Mouse (Mus musculus) embryo, embryonic 11 days (tissue): ENCODE results near the gene Rsad1.
A peak's percentile ranks its signal among the peaks of the same experiment; 100 is the strongest.

Experiments
- DNase-seq: peaks from one replicate; pipeline ENCODE4 v3.0.0-alpha.2; 2015

The Rsad1 gene

DNA sequence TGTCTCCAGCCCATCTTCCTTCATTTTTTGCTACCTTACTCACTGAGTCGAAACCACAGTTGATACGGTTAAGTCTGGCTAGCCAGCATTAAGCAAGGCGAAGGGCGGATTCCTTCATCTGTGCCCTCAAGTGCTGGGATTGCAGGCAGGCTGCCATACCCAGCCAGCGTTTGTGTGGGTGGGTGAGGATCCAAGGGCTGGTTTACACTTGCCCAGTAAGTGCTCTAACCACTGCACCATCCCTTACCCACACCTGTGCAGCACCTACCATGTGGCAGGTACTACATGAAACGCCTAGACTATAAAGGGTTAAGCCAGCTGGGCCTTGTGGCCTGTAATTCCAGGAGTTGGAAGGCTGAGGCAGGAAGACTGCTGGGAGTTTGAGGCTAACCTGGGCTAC, 1.8 kb downstream of the Rsad1 start:
- DNase-seq = no peak

DNA sequence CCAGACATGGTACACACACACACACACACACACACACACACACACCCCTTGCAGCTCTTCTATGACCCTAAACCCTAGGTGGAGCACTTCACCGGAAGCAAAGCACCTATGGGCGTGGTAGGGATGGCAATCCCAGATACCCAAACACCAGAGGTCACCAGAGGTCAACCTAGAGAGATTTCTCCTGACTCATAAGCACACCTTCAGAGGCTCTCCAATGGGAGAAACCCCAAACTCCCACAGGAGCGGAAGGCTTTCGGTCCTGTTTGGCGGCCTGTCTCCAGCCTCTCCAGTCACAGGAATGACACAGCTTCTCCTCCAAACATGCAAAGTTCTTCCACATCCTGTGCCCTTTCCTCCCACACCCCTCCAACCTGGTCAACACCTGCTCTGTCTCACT, 2.7 kb downstream of the Rsad1 start:
- DNase-seq = no peak

DNA sequence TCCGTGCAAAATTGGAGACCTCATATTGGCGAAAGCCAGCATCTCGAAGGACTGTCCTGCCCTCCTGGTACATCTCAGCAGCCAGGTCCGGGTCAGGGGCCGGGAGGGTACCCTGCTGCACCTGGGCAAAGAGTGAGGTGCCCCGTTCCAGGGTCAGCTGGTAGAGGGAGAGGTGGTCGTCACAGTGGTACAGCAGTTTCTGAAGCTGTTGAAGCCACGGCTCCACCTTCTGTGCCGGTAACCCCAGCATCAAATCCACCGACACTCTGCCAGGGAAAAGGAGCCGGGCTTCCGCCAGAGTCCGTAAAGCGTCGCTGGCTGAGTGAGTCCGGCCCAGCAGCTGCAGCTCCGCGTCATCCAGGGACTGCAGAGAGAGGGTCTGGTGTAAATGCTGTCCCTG, 4.6 kb downstream of the Rsad1 start:
- DNase-seq = peak; percentile 41

DNA sequence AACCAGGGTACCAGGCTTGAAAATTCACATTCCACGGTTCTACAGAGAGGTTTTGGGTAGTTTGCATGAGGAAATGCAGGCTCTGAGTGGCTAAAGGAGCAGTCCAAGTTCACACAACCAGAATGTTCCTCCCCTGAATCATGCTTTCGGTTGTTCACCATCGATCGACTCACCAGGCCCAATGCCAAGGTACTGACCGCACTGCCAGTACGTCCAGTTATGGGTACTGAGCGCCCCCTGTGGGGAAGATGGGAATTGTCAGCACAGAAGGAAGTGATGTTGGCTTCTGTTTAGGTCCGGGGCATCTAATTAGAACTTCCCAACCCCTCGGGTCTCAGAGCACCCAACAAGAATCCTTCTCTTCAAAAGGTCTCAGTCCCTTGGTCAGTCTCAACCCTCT, 5.1 kb downstream of the Rsad1 start:
- DNase-seq = peak; percentile 77

DNA sequence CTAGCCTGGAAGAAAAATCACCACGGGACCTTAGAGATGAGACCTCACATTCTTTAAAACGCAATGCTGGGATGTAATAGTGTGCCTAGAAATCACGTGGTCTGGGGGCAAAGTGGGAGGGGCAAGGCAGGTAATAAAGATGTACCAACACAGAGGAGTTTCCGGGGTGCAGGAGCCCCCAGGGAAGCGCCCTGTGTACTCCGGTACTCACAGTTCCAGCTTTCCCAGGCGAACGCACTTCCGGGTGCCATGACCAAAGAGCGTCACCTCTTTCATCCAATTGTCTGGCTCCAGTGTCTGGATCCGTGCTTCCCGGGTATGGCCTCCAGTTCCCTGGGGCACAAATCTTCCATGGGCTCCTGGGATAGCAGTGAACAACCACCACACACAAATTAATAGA, 5.7 kb downstream of the Rsad1 start:
- no peak for DNase-seq

DNA sequence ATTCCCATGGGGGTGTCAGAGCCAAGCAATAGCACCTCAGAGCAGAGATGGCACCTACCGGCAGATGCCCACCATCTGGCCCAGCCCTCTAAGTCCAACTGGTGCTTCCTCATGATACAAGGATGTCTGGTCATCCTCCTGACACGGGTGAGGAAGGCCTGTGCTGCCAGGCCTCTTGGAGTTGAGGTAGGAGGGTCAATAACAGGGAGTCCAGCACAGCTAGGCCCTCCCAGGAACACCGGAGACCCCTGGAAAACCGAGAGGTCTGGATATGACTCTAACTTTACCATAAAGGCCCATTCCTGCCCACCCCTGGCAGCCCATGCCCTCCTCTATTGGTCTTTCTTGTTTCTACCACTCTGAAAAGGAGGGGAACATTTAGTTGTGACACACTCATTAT, 6.7 kb downstream of the Rsad1 start:
- no peak for DNase-seq

DNA sequence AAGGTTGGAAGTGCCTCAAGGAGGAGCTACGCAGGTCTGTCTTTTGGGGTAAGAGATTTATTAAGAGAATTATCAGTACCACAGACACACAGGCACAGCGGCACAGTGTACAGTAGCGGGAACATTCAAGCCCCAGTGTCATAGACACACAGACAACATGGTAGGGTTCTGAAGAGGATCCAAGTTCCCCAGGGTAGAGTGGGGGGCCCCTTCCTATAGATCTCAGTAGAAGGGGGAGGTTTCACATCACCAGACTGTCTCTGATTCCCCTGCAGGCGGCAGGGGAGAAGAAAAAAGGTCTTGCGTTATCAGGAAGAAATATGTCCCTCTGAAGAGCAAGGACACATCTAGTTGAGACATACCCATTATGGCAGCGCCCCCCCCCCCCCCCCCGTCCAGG, 9.3 kb downstream of the Rsad1 start:
- DNase-seq = no peak

DNA sequence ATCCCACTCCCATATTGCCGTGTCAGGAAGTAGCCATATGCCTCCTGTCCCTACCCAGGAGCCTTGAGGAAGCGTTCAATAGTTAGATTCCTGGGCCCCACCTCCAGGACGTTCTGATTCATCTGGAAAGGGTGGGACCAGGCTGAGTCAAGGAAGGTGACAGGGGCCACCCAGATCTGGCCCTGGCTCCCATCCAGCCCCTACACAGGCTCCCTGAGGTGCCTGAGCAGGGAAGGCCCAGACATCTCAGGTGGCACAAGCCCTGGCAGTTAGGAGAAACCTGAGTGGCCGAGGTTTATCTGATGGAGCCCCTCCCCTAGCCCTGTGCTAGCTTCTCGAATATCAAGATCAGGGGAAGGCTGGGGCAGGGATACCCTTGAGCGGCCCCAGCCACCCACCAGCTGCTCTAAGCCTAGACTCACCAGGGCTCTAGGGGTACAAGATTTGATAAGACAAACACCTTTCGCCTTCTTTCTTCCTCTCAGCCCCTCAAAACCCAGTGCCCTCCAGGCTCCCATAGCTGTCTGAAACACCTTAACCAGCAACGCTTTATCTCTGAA, 10.2 kb downstream of the Rsad1 start:
- no peak for DNase-seq

DNA sequence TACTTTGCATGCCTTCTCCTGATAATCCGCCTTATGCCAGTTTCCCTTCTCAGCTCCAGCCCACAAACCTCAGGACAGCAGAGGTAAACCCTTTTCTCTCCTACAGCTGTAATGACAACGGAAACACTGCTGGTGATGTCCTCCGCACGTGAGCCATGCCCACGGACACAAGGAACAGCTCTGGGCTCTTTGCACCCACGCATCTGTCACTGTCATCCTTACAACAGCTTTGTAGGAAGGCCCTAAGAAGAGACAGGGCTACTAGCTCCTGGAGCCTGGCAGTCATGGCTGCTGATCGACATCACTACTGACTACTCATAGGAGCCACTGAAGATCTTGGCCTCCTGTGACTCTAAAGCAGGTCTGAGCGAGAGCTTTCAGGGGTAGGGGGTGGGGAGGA, 15.9 kb downstream of the Rsad1 start:
- DNase-seq = no peak

DNA sequence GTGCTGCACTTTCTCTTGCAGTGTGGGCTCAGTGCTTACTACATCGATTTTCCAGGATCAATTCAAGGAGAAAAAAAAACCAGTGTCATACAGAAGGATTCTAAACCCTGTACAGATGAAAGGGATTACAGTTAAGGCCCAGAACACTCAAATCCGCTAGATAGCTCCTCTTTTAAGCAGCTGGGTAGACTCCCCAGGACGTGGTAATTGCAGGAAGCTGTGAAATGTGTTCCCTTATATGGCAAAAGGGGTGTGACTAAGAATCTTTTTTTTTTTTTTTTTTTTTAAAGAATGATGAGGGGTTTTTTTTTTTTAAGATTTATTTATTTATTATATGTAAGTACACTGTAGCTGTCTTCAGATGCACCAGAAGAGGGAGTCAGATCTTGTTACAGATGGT, 20.2 kb downstream of the Rsad1 start:
- DNase-seq = no peak

DNA sequence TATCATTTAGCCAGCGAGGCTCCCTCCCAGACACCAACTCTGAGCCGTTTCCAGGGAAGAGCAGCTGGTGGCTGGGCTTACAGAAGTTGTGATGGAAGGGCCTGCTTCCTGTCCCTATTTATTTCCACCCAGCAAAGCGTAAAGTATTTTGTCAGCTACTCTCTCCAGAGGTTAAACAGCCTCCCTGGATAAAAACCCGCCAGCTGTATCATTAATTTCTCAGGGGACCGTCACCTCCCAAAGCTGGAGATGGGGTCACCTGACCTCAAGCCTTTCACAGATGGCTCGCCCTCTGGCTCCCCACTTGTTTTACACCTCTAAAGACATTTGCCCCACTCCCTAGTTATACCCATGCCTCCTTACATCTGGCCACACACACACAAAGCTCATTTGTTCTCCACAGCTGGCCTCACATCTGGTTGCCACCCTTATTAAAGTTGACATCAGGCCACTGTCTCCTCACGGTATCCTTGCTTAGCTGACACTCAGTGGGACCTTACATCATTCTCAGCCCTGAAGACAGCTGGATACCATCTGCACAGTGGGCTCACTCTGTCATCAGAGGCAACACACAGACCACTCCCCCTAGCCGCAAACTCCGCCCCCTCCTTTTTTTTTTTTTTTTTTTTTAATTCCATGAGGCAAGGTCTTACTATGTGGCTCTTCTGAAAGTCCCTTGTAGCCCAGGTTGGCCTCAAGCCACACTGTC, 22.7 kb downstream of the Rsad1 start:
- peak; percentile 63 for DNase-seq

DNA sequence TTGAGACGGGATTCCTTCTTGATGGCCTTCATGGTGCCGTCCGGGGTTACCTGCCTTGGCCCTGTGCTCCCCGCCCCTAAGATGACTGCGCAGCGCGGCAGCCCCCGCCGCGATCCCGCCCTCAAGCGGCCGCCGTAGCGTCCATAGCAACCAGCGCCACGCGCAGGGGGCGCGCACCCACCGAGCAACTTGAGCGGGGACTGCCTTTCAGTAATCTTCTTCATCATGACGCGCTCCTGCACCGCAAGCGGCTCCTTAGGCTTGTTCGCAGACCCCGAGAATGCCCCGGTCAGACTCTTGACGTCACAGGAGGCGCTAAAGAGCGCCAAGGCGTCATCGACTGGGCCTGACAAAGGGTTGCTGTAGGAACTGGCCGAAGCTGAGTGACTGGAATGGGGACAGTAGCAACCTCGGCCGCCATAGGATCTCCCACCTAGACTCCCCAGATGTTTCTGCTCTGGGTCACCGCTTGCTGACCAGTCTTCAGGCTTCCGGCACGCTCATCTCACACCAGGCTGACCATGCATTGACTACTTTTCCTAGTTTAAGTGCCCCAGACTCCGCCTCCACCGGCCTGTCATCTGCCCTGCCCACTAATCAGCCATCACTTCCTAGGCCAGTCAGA, 27.7 kb downstream of the Rsad1 start, which contains the start of gene Mycbpap:
TSS of gene Mycbpap (minus strand) at position 524 of the 625 bp plus-strand sequence.
- DNase-seq = peak; percentile 88

DNA sequence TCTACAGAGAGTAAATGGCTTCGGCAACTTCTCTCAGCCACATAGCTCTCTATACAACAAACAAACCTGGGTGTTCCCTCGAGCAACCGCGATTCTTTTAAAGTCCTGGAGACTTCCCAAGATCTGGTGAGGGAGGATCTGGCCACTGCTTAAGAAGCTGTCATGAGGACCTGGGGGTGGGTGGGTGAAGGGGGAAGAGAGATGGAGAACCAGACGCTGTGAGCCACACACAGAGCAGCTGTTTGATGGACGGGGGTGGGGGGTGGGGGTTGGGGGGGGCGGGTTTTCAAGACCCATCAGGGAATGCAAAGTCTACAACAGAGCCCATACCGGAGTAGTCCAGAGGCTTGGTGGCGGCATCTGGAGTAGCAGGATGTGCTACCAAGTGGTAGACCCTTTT, 35.6 kb downstream of the Rsad1 start:
- no peak for DNase-seq

DNA sequence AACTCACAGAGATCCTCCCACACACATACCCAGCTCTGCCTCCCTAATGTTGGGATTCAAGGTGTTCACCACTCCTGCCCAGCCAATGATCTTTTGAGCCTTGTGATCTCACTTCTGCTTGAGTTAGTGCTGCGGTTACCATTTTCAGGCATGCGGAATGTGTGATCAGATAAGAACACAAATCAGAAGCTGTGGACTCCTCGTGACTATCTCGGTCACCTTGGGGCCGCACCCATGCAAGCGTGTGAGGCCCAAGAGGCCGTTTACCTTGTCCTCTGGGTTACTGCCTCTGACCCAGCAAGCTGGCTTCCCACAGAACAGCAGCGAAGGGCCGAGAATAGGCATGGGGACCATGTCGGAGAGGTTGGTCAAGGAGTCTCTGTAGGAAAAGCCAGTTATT, 40.1 kb downstream of the Rsad1 start:
- DNase-seq = no peak

DNA sequence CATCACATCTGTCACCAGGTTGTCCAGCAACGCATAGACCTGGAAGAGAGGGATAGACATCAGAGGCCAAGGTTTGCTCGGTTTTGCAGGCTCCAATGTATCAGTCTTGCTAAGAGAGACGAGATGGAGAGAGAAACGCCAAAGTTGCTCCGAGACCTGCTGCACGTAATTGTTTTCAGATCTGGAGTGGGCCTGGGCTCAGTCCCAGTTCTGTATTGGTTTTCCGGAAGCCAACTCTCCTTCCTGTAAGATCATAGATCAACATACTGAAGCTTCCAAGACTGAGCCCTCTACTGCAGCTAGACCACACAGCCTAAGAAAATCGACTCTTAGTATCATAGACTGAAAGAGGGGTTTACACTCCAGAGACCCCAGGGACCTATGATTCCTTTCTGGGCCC, 47.6 kb downstream of the Rsad1 start:
- DNase-seq = no peak

DNA sequence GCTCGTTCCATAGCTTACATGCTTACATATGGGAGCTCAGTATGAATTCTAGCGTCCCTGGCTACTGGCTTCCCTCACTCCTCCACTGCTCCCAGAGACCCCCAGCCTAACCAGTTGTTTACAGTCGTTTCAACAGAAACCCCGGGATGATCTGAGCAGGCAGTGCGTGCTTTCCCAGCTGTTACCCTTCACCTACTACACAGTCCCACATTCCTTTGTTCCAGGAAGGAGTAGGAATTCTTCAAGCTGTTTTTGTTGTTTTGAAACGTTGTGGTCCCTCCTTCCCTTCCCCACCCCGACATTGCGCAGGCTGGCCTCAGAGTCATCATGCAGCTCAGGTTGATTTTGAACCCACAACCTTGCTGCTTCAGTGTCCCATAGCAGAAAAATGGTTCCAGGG, 48.7 kb downstream of the Rsad1 start:
- no peak for DNase-seq

DNA sequence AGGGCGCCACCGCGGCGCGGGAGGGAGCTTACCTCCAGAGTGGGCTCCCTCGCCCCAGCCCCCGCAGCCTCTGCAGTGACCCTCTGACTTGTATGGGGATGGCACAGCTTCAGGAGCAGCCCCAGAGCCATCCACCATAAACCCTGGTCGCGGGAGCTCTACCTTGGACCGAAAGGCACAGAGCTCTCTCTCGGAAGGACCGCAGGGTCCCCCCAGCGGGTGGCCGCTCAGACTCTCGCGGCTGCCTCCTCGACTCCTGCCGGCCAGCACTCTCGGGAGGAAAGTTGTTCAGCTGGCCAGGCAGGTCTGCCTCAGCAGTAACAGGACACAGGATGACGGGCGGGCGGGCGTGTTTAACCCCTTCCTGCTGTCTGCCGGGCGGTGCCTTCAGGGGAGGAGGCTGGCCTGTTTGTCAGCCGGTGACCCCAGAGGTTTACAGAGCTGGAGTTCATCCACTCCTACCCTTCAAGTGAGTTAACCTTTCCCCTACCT, 49.3 kb downstream of the Rsad1 start, which contains the start of gene Epn3:
TSS of gene Epn3 (minus strand) at position 314 of the 492 bp plus-strand sequence.
- peak; percentile 70 for DNase-seq

DNA sequence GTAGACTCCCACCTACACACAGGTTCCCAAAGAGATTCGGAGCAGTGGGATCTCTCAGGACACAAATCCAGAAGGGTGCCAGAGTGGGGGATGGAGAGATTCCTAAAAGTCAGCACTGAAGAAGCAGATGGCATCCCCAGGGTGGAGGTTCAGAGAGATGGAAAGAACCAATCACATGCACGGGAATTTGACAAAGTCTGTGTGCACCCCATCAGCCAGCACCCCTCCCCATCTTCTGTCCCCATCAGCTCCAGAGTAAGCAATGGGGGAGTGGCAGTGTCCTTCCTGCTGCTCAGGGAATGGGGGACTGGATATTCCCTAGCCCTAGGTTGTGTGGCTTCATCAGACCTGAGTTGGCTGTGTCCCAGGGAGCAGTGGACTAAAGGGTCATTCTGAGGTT, 50.0 kb downstream of the Rsad1 start:
- DNase-seq = no peak

DNA sequence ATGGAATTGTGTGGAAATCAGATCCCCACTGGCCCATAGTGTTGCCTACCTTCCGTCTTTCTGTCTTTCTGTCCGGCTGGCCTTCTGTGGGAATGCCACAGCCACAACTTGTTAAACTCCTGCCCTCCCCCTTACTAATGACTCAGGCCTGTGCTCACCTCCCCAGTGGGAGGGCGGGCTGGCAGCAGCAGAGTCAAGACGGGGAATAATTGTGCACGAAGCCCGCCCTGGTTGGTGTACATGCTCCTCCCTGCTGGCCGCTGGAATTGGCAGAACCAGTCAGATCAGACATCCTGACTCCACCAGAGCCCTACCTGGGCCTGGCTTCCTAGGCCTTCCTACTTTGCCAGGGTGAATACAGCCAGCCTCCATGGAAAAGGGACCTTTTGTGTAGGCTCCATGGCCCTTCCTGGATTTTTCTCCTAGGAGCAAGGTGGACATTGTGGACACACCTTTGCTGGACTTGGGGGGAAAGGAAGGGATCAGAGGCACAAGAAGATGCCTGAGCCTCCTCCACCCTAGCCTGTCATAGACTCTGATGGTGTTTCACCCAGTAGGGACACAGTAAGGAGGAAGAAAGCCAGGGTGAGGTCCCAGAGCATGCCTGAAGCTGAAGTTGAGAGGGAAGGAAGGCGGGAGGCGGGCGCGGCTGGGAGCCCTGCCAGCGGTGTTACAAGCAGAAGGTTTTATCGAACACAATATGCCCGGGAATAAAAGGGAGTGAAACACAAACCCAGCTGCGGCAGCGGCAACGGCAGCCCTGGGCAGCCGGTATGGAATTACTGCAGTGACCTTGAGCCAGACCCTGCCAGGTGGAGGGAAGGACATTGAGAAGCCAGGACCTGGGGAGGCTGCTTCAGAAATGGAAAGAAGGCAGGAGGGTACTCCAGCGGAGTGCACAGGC, 50.7 kb downstream of the Rsad1 start:
- peak; percentile 32 for DNase-seq

DNA sequence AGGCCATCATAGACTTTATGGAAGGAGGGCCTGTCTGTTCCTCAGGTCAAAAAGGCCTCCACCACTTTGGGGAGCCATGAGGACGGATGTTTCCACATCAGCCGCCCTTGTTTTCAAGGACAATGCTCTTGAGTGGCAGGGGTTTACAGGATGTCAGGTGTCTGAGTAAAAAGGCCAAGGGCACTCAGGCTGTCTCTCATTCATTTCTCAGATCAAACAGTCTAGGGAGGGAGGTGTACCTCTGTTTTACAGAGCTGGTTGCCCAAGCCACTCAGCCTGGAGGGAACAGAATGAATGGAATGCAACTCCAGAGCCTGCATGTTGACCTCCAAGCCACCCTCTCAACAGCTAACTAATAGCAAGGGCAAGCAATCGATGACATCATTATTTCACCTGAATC, 53.6 kb downstream of the Rsad1 start:
- no peak for DNase-seq

DNA sequence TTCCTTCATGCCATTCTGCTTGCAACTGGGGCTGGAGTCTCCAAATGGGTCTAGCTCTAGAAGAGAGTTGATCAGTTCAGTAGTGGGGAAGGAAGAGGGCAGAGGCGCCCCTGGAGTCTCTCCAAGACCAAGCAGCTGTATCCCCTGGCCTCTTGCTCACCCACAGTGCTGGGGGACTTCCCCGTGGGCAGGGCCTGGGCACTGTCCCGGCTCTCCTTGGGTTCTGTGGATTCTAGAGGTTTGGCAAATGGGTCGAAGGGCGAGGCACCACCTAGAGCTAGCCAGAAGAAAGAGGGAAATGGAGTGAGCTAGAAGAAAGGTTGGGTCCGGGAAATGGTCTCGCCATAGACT, 57.3 kb downstream of the Rsad1 start:
- no peak for DNase-seq

DNA sequence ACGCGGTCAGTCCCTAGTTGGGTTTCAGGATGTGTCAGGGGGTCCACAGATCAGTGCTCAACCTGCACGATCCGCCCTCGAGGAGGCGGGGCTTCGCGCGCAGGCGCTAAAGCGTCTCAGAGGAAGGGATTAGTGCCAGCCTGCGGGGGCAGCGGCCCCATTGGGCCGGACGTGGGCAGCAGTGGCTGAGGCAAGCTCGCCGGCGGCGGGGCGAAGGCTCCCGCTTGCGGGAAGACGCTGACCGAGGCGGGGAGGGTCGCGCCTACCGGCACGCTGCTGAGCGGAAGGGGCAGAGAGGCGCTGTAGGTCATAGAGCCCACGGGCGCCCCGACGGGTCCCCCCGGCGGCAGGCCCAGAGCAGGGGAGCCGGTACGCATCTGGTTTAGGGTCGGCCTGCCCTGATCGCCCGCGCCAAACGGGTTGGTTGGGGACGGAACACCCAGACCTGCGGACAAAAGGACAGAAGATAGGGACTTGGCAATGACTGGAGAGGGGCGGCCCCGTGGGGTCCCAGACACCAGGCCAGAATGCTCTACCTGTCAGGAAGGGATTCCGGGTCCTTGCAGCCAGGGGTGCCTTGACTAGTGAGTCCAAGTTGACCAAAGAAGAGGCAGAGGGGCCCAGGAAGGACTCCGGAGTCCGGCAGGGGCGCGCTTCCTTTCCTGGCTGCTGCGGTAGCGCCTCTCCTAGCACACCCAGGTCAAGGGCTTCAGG, 57.9 kb downstream of the Rsad1 start:
- DNase-seq = peak; percentile 81
